Mouse (Mus musculus): ENCODE data around the gene Ptprn2. TPM values are rescaled to one million over a fixed set of nuclear protein-coding genes. Genes with fewer than 3 reads are reported as not detected.

The Ptprn2 gene
- total RNA-seq, 2 experiments from 2014 or later, result not detected

GRCm38 (mm10) chr12:116938158-116938854, 452.8 kb downstream of the Ptprn2 start:
- DNase-seq, result no peak
- intact Hi-C loops (cut with DNase I; ENCODE audit: low total_unique reads), result no loop called here

GRCm38 (mm10) chr12:116943883-116944282, 458.4 kb downstream of the Ptprn2 start:
- DNase-seq, result no peak
- intact Hi-C loops (cut with DNase I; ENCODE audit: low total_unique reads), result no loop called here

- intact Hi-C loops (cut with DNase I; ENCODE audit: low total_unique reads), result no loop called here
- DNase-seq, result no peak
Observed at GRCm38 (mm10) chr12:116948151-116948928, 462.8 kb downstream of the Ptprn2 start.

GRCm38 (mm10) chr12:116949726-116950125, 464.2 kb downstream of the Ptprn2 start:
- DNase-seq, result no peak
- intact Hi-C loops (cut with DNase I; ENCODE audit: low total_unique reads), result no loop called here

- no peak for DNase-seq
- intact Hi-C loops (cut with DNase I; ENCODE audit: low total_unique reads), result no loop called here
Observed at GRCm38 (mm10) chr12:116952452-116953205, 467.1 kb downstream of the Ptprn2 start.

GRCm38 (mm10) chr12:116959164-116959563, 473.6 kb downstream of the Ptprn2 start:
- no peak for DNase-seq
- intact Hi-C loops (cut with DNase I; ENCODE audit: low total_unique reads), result no loop called here

GRCm38 (mm10) chr12:116963906-116964305, 478.4 kb downstream of the Ptprn2 start:
- no peak for DNase-seq
- intact Hi-C loops (cut with DNase I; ENCODE audit: low total_unique reads), result no loop called here

- intact Hi-C loops (cut with DNase I; ENCODE audit: low total_unique reads), result no loop called here
- DNase-seq, result no peak
Observed at GRCm38 (mm10) chr12:116968215-116968939, 482.9 kb downstream of the Ptprn2 start.

GRCm38 (mm10) chr12:116975547-116975946, 490.0 kb downstream of the Ptprn2 start:
- no peak for DNase-seq
- intact Hi-C loops (cut with DNase I; ENCODE audit: low total_unique reads), result no loop called here

GRCm38 (mm10) chr12:116976981-116977380, 491.5 kb downstream of the Ptprn2 start:
- DNase-seq, result no peak

GRCm38 (mm10) chr12:116978201-116978600, 492.7 kb downstream of the Ptprn2 start:
- DNase-seq, result no peak
- intact Hi-C loops (cut with DNase I; ENCODE audit: low total_unique reads), result no loop called here

More at GRCm38 (mm10) chr12:116976981-116977380, 491.5 kb downstream of the Ptprn2 start:
- intact Hi-C loops (cut with DNase I; ENCODE audit: low total_unique reads), result no loop called here

GRCm38 (mm10) chr12:116981315-116981714, 495.8 kb downstream of the Ptprn2 start:
- no peak for DNase-seq
- intact Hi-C loops (cut with DNase I; ENCODE audit: low total_unique reads), result no loop called here

- intact Hi-C loops (cut with DNase I; ENCODE audit: low total_unique reads), result no loop called here
- no peak for DNase-seq
Observed at GRCm38 (mm10) chr12:116989144-116989543, 503.6 kb downstream of the Ptprn2 start.

GRCm38 (mm10) chr12:117001546-117002148, 516.1 kb downstream of the Ptprn2 start:
- no peak for DNase-seq
- intact Hi-C loops (cut with DNase I; ENCODE audit: low total_unique reads), result no loop called here

GRCm38 (mm10) chr12:117016753-117017595, 531.5 kb downstream of the Ptprn2 start:
- intact Hi-C loops (cut with DNase I; ENCODE audit: low total_unique reads), result no loop called here
- no peak for DNase-seq

GRCm38 (mm10) chr12:117017912-117018311, 532.4 kb downstream of the Ptprn2 start:
- intact Hi-C loops (cut with DNase I; ENCODE audit: low total_unique reads), result no loop called here
- no peak for DNase-seq

GRCm38 (mm10) chr12:117023235-117023634, 537.7 kb downstream of the Ptprn2 start:
- DNase-seq, result no peak
- intact Hi-C loops (cut with DNase I; ENCODE audit: low total_unique reads), result no loop called here

GRCm38 (mm10) chr12:117024916-117025315, 539.4 kb downstream of the Ptprn2 start:
- intact Hi-C loops (cut with DNase I; ENCODE audit: low total_unique reads), result no loop called here
- DNase-seq, result no peak

All from gastrocnemius, postnatal 14 days (tissue).